Mouse (Mus musculus): ENCODE data around the gene Cbfa2t3. TPM values are rescaled to one million over a fixed set of nuclear protein-coding genes. Genes with fewer than 3 reads are reported as not detected.
"Not testable (repeated sequence)": the region's sequence is repeated elsewhere in the genome, so short reads cannot be mapped to it uniquely, and the experiment has no call there.

The Cbfa2t3 gene
- total RNA-seq, 2 experiments from 2014 or later, result 19.7 to 23.0 TPM

- intact Hi-C loops (cut with DNase I), result no loop called here
- DNase-seq, result no peak
Measured at GRCm38 (mm10) chr8:122646337-122646736, 52.6 kb downstream of the Cbfa2t3 start.

- intact Hi-C loops (cut with DNase I), result no loop called here
Measured at GRCm38 (mm10) chr8:122644175-122644954, 54.5 kb downstream of the Cbfa2t3 start.

GRCm38 (mm10) chr8:122642071-122642470 lies 56.8 kb downstream of the Cbfa2t3 start:
- intact Hi-C loops (cut with DNase I), result no loop called here
- peak; percentile 55 to 64 for DNase-seq

More at GRCm38 (mm10) chr8:122644175-122644954, 54.5 kb downstream of the Cbfa2t3 start:
- no peak for DNase-seq

GRCm38 (mm10) chr8:122641406-122641805 lies 57.5 kb downstream of the Cbfa2t3 start:
- intact Hi-C loops (cut with DNase I), result no loop called here

GRCm38 (mm10) chr8:122640825-122641224 lies 58.1 kb downstream of the Cbfa2t3 start:
- DNase-seq, result no peak

More at GRCm38 (mm10) chr8:122641406-122641805, 57.5 kb downstream of the Cbfa2t3 start:
- DNase-seq, result no peak

GRCm38 (mm10) chr8:122639521-122640248 lies 59.2 kb downstream of the Cbfa2t3 start:
- DNase-seq, result peak; percentile 72 to 77
- intact Hi-C loops (cut with DNase I), result no loop called here

More at GRCm38 (mm10) chr8:122640825-122641224, 58.1 kb downstream of the Cbfa2t3 start:
- intact Hi-C loops (cut with DNase I), result no loop called here

GRCm38 (mm10) chr8:122638601-122639000 lies 60.3 kb downstream of the Cbfa2t3 start:
- intact Hi-C loops (cut with DNase I), result no loop called here
- no peak for DNase-seq

- intact Hi-C loops (cut with DNase I), result no loop called here
- no peak for DNase-seq
Measured at GRCm38 (mm10) chr8:122637230-122637629, 61.7 kb downstream of the Cbfa2t3 start.

- DNase-seq, result peak in 1 of 2 experiments; percentile 36
- intact Hi-C loops (cut with DNase I), result no loop called here
Measured at GRCm38 (mm10) chr8:122636803-122637175, 62.1 kb downstream of the Cbfa2t3 start.

- intact Hi-C loops (cut with DNase I), result no loop called here
- DNase-seq, result no peak
Measured at GRCm38 (mm10) chr8:122635878-122636802, 62.8 kb downstream of the Cbfa2t3 start.

- intact Hi-C loops (cut with DNase I), result no loop called here
- no peak for DNase-seq
Measured at GRCm38 (mm10) chr8:122633205-122633604, 65.7 kb downstream of the Cbfa2t3 start.

- DNase-seq; intact Hi-C loops (cut with DNase I): not testable (repeated sequence)
Measured at GRCm38 (mm10) chr8:122632134-122632533, 66.8 kb downstream of the Cbfa2t3 start.

- intact Hi-C loops (cut with DNase I), result no loop called here
- no peak for DNase-seq
Measured at GRCm38 (mm10) chr8:122630696-122631095, 68.2 kb downstream of the Cbfa2t3 start.

- DNase-seq, result no peak
- intact Hi-C loops (cut with DNase I), result no loop called here
Measured at GRCm38 (mm10) chr8:122629388-122629787, 69.5 kb downstream of the Cbfa2t3 start.

GRCm38 (mm10) chr8:122626896-122627295 lies 72.0 kb downstream of the Cbfa2t3 start:
- intact Hi-C loops (cut with DNase I), result loop anchor here (2.0 kb wide), 1 partner anchor 34 kb away; no protein-coding TSS in a partner anchor
- DNase-seq, result no peak

- DNase-seq, result no peak
Measured at GRCm38 (mm10) chr8:122625811-122626210, 73.1 kb downstream of the Cbfa2t3 start.

GRCm38 (mm10) chr8:122624653-122625052 lies 74.3 kb downstream of the Cbfa2t3 start:
- intact Hi-C loops (cut with DNase I), result no loop called here
- no peak for DNase-seq

More at GRCm38 (mm10) chr8:122625811-122626210, 73.1 kb downstream of the Cbfa2t3 start:
- intact Hi-C loops (cut with DNase I), result loop anchor here (2.0 kb wide), 1 partner anchor 35 kb away; no protein-coding TSS in a partner anchor

GRCm38 (mm10) chr8:122623844-122624642 lies 74.9 kb downstream of the Cbfa2t3 start:
- intact Hi-C loops (cut with DNase I), result no loop called here
- peak; percentile 52 to 55 for DNase-seq

GRCm38 (mm10) chr8:122622727-122623126 lies 76.2 kb downstream of the Cbfa2t3 start, which contains the start of gene Pabpn1l:
Gene Pabpn1l, minus strand, starts transcription at chr8:122622739.
- DNase-seq, result no peak
- intact Hi-C loops (cut with DNase I), result no loop called here

Measured in heart, postnatal 36 days (tissue).